Mouse (Mus musculus) spleen, adult 2 months (tissue): ENCODE measurements around the gene Thsd4.

Source experiments
- CTCF ChIP-seq: fragments of 200-500 bp; IDR thresholded peaks from 2 replicates; pipeline ENCODE4 v1.5.1; 2011; ENCODE audit warnings: mild to moderate bottlenecking, inconsistent platforms; ENCODE audit not compliant: insufficient read depth, insufficient read length, insufficient replicate concordance; ENCODE audit errors: extremely low read depth
- POLR2A ChIP-seq: fragments of 200-500 bp; IDR thresholded peaks from 2 replicates; pipeline ENCODE4 v1.6.1; 2011; ENCODE audit warnings: low read depth, low read length, inconsistent platforms

GRCm38 (mm10) chr9:60440506-60440905, 81.3 kb downstream of the Thsd4 start:
- no peak for TF ChIP-seq CTCF
- TF ChIP-seq POLR2A = no peak
